Mouse (Mus musculus) WW6 (cell line): ENCODE data around the gene Klhl35.

Experiments
- DNase-seq: peaks from one replicate; pipeline ENCODE4 v3.0.0-alpha.2; 2013; ENCODE audit warnings: low read depth, low spot score

Klhl35 gene

GRCm38 (mm10) chr7:99465811-99466210, at the start of gene Klhl35:
Klhl35 (plus strand) TSS chr7:99466004.
- no peak for DNase-seq

GRCm38 (mm10) chr7:99419311-99419710, 46.5 kb upstream of the Klhl35 start:
- no peak for DNase-seq

DNA sequence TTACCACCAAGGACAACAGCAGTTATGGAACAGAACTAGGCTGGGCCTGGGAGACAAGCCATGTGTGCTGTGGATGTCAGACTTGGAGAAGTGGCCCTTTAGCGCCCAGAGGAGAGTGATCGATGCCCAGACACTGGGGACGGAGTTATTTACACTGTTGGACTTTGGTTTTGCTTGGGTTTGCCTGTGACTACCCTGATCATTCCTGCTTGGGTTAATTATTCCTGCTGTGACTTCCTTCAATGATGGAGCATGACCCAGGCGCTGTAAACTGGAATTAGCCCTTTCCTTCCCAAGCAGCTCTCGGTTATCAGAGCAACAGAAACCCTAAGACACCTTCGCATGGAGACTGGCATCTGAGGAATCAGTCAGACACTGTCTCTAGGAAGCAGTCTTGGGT, 44.8 kb upstream of the Klhl35 start:
- no peak for DNase-seq

GRCm38 (mm10) chr7:99424538-99425155, 41.2 kb upstream of the Klhl35 start:
- no peak for DNase-seq

- no peak for DNase-seq
Measured at GRCm38 (mm10) chr7:99425706-99426105, 40.1 kb upstream of the Klhl35 start.

GRCm38 (mm10) chr7:99427031-99427430, 38.8 kb upstream of the Klhl35 start:
- no peak for DNase-seq

- DNase-seq: no peak
Measured at GRCm38 (mm10) chr7:99427987-99428386, 37.8 kb upstream of the Klhl35 start.

DNA sequence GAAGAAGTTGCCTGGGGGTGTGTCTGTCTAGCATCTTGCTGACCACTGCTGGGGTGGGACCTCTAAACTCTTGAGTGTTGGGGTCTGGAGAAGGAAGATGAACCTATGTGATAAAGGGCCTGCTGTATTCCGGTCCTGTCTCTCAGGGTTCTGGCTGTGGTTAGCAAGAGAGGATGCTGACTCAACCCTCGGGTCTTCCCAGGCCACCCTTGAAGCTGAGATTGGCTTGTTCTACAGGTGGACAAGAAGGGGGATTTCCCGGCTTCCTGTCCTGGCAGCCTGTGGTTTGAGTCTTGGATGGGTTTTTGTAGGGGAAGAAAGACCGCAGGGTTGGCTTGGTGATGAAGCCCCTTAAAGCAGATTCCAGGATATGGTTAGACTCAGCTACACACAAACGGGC, 37.0 kb upstream of the Klhl35 start:
- no peak for DNase-seq

DNA sequence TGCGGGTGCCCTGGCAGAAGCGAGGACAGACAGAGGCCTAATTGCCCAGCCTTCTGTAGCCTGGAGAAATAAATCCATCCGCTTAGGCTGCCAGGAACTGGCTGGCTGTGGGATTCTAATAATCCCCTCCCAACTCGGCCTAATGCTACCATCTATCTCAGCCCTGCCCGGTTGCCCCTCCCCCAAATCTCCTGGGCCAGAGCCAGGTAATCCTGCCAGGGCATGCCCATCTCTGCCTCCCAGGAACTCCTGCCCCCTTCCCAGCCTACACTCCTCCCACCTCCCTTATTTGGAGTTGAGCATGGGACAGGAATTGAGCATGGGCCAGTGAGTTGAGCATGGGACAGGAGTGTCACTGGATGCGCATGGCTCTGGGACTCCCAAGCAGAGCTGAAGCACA, 36.0 kb upstream of the Klhl35 start:
- DNase-seq: no peak

DNA sequence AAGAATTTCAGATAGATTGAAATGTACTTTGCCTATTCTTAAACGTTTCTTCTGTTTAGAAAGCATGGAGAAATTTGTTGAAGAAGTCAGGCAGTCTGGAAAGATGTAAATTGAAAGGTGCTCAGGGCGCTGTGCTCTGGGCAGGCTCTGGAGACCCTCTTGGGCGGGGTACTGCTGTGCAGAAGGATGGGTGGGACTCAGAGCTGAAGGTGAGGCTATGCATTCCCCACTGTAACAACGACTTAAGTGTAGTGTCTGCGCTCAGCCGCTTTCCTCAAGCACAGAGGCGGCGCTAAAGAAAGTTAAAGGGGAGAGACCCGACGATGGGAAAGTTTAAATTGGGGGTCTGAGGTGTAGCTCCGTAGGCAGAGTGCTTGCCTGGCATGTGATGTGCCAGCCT, 35.6 kb upstream of the Klhl35 start:
- DNase-seq: no peak

GRCm38 (mm10) chr7:99432248-99432647, 33.6 kb upstream of the Klhl35 start:
- DNase-seq: no peak

DNA sequence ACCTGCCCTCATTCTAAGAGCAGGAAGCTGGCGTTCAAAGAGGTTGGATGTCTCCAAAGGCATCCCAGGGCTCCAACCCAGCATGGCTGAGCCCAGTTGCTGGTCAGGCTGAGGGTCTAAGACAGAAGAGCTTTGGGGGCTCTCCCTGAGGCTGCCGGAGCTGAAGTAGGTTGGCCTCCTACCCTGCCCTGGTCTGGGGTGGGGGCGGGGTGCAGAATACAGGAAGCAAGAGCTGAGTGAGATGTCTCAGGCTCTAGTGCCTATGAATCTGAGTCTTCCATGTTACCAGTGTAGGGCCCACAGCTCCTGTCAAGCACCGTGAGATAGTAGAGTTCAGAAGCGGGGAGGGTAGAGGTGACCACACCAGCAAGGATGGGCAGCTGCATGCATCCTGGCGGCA, 32.9 kb upstream of the Klhl35 start:
- no peak for DNase-seq

DNA sequence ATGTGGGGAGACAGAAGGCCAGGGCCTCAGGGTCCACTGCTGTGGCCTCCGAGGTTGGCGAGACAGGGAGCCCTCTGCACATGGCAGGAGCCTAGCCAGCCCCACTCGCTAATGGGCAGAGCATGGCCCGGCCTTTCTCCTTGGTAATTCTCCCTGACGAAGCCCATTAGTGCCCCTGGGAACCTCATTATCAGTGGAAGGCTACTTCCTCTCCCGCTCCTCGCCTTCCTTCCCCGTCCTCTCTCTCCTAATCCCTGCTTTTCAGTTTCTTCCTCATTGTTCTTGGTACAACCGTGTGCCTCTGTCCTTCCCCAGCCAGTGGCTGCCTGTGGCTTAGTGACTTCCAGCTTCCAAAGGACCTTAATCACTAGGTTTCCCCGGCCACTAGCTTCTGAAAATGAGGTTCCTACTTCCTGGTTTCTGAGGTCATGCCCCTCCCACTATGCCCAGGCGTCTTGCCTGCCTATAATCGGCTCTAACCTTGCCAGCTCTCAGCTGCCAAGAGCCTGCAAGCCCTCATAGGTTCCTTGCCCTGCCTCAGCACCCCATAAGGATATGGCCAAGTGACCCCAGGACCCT, 31.0 kb upstream of the Klhl35 start:
- no peak for DNase-seq

DNA sequence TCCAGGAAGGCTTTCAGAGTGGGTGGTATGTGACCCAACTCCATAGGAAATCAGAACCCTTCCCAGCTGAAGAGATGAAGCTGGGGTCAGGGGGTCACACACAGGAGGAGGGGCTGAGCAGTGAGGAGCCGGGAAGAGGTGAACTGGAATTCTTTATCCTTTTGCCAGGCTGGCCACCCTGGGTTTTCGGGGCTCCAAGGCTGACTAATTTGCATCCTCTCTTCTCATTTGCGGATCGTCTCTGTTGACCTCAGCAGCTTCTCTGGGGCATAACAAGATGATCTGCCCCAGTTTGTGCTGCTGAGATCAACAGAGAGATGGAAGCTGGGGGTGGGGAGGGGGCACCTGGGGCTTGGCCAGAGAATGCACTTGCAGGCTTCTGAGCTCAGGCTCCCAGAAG, 29.3 kb upstream of the Klhl35 start:
- DNase-seq: no peak

GRCm38 (mm10) chr7:99438881-99439280, 26.9 kb upstream of the Klhl35 start:
- no peak for DNase-seq

DNA sequence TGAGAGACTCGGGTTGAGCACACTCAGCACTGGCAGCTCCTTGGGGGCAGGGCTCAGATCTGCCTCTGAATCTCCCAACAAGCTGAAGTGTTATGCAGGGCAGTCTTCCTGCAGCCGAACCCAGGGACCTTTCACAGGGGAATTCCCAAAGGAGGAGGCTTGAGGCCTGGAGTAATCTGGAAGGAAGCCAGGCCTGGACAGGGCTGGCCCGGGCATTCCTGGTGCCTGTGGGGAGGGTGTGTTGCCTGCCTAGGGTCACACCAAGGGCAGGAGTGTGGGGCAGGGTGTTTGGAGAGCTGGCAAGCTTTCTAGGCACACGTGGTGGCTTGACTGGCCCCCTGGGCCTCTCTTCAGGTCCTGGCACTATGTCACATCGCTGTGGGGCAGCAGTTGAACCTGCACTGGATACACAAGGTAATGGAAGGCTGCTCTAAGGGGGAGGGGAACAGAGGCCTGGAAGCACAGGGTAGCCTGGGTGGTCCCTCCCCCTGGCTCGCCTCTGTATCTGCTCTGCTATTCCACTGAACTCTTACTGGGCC, 24.2 kb upstream of the Klhl35 start:
- DNase-seq: no peak

GRCm38 (mm10) chr7:99443164-99443563, 22.6 kb upstream of the Klhl35 start:
- no peak for DNase-seq

DNA sequence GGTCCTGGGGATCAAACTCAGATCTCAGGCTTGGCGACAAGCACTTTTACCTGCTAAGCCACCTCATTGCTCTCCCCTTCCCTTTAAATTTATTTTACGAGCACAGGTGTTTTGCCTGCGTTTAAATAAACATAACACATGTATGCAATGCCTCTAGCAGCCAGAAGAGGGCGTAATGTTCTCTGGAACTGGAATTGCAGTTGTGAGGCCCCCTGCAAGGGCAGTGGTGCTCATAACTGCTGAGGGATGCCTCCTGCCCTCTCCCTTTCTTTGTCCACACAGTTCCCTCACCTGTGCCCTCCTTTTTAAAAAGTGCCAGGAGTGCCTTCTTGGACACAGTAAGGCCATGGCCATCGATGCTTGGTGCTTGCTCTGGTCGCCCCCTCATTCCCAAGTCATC, 21.8 kb upstream of the Klhl35 start:
- no peak for DNase-seq

GRCm38 (mm10) chr7:99445833-99446232, 20.0 kb upstream of the Klhl35 start:
- no peak for DNase-seq

GRCm38 (mm10) chr7:99447323-99447722, 18.5 kb upstream of the Klhl35 start:
- no peak for DNase-seq

GRCm38 (mm10) chr7:99448619-99449018, 17.2 kb upstream of the Klhl35 start:
- no peak for DNase-seq

- no peak for DNase-seq
Measured at GRCm38 (mm10) chr7:99449063-99449462, 16.7 kb upstream of the Klhl35 start.

DNA sequence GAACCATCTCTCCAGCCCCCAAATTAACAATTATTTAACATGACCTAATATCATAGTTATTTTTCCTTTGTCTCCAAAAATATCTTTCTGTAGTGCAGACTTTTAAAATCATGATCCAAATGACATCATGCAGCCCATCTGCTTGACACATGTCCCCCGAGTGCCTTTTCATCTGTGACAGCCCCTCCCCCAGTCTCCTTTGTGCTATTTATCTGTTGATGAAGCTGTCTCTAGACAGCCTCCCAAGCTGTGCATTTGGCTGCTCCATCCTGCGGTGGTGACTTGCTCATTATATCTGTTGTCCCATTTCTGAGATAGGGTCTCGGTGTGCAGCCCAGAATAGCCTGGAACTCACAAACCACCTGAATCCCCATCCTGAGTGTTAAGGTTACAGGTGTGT, 16.1 kb upstream of the Klhl35 start:
- no peak for DNase-seq

DNA sequence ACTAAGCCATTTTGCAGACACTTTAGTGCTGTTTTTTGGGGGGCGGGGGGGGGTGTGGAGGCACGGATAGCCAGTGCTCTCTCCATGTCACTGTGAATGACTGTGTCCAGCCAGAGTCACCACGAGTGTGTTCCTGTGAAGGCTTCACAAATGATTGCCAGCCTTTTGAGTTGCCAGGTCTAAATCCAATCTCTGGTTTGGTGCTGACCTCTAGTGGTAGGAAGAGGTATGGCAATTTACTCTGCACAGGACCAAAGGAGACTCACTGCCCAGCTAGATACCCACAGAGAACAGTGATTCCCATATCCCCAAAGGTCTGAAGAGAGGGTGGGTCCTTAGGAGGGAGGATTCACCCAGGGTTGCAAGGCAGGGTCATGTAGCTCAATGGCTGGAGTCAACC, 15.1 kb upstream of the Klhl35 start:
- DNase-seq: no peak
